Mouse (Mus musculus) layer of hippocampus, postnatal 10 days (tissue): ENCODE data around the gene Eng. TPM values are rescaled to one million over a fixed set of nuclear protein-coding genes. Genes with fewer than 3 reads are reported as not detected.

Experiments used
- DNase-seq, 2 experiments: peaks; one replicate each; pipeline ENCODE4 v3.0.0; 2021; ENCODE audit warnings: low spot score in 2 of 2
- total RNA-seq, 2 experiments: library from RNA; stranded (reverse); gene quantifications; 2 replicates each; pipeline ENCODE4 v1.2.3; 2021

Gene Eng
- total RNA-seq, 2 experiments from 2014 or later, result 25.9 to 28.2 TPM

DNA sequence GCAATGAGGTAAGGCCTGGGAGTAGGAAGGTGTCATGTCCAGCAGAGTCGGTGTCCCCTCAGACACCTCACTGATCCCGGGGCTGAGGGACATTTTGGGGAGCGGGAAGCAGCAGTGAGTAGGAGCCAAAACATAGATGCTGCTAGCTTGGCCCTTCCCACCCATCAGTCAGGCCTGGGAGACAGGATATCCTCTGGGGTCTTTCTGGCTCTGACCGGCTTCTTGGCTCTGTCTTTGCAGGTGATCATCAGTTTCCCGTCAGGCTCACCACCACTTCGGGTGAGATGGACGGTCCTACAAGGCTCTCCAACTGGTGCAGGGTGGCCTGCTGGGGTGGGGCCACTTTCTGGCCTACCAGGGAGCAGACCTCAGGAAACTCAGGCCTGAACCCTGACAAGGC, 31.3 kb downstream of the Eng start:
- no peak for DNase-seq

DNA sequence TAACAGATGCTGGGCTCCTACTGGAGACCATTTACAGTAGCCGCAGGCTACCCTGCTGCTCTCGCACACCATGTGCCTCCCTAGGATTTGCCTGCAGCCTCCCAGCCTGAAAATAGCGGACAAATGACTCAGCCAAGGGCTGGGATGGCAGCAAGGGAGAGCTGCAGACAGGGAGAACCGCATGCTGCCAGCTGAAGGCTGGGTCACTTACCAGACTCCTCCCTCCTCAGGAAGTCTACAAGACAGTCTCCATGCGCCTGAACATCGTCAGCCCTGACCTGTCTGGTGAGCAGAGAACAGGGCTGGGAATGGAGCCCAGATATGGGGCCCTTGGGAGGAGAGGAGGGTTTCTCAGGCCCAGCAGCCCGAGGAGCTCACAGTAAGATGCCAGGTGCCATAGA, 33.7 kb downstream of the Eng start:
- no peak for DNase-seq

DNA sequence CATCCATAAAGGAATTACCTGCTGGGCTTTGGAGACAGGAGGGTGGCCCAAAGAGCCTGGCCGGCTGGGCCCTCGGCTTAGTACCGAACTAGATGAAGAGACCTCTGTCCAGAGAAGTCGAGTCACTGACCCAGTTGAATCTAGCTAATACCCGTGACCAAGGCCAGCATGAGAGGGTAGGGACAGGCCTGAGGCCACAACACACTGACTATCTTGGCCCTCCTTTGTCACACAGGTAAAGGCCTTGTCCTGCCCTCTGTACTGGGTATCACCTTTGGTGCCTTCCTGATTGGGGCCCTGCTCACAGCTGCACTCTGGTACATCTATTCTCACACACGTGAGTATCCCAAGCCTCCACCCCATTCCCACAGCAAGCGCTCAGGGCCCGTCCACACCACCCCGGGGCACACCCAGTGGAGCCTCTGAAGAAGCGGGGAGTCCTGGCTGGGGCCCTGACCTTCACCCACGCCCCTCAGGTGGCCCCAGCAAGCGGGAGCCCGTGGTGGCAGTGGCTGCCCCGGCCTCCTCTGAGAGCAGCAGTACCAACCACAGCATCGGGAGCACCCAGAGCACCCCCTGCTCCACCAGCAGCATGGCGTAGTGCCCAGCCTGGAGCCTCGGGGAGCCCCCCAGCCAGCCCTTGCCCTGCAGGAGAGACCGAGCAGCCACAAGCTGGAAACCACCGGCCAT, 34.7 kb downstream of the Eng start:
- no peak for DNase-seq

DNA sequence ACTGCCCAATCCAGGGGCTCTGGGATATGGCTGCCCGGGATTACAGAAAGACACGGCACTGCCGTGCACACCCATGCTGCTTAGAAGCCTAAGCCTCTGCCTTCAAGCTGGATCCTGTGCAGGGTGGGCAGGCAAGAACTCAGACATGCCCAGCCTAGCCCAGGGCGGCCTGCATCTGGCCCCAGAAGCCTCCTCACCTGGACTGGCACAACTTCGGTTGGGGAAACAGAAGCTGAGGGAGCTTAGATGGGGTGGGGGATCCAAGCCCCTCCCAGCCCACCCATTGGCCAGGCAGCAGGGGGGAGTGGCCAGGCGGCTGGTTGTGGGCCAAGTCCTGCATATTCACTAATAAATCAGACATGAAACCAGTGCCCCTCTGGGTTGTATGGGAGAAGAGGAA, 35.4 kb downstream of the Eng start:
- no peak for DNase-seq

DNA sequence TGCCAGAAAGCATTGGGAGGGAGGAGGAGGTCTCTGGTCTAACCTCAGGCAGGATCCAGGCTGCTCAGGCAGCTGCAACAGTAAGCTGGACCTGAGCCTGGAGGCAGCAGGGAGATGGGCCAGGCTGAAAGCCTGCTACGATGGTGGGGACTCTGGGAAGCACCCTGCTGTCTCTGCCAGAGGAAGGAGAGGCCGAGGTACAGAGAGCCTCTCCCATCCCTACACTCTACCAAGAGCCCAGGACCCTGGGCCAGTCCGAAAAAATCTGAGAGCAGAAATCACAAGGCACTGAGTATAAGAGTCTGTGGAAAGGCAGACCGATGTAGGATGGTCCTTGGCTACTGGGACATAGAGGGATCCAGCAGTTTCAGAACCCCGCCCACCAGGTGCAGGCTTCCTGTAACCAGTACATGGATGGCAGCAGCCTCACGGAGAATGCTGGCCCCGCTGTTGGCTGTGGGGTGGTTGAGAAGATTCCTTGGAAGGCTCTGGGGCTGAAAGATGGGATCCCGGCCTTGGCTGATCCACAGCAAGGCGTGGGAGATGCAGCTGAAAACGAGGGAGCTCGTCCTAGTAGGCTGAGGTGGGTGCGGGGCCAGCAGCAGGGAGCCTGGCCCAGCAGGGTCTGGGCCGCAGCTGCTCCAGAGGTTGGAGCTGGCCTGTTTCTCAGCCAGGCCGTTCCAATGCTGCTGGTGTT, 36.5 kb downstream of the Eng start:
- DNase-seq, result no peak

DNA sequence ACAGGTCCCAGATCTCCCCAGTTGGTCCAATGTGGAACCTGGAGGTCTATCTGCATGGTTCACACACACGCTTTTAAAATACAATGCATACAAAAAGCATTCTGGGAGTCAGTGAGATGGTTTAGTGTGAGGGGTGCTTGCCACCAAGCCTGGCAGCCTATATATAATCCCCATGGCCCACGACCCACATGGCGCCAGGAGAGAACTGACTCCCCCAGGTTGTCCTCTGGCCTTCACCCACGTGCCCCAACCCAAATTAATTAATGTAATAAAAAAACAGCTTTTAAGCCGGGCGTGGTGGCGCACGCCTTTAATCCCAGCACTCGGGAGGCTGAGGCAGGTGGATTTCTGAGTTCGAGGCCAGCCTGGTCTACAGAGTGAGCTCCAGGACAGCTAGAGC, 37.3 kb downstream of the Eng start:
- no peak for DNase-seq

DNA sequence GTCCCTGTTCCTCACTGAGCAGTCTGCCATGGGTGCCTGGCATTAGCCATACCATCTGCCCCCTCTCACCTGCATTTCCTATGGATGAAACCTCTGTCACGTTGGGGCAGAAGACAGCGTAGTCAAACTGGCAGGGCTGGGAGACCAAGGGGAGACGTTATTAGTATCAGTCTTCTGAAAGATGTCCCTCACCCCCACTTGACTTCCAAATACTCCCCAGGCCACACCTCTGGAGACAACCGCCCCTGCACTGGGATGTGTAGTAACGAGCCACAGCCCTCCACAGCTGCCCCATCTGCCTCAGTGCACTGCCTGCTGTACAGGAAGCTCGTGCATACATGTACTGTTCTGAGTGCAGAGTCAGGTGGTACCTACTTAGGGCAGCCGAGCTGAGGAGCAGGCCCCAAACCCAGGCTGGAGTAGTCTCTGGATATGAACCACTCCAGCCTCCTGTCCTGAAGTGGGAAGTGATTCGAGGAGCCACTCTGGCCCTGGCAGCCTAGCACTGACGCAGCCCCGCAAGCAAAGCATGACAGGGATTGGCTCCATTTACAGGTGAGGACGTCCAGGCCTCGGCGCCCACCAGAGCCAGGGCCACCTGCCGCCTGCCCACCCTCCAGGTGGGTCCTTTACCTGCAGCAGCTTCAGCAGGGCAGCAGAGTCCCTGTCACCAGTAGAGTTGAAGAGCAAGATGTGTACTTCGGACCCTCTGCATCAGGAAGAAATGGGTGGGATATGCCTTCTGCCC, 38.5 kb downstream of the Eng start:
- no peak for DNase-seq

DNA sequence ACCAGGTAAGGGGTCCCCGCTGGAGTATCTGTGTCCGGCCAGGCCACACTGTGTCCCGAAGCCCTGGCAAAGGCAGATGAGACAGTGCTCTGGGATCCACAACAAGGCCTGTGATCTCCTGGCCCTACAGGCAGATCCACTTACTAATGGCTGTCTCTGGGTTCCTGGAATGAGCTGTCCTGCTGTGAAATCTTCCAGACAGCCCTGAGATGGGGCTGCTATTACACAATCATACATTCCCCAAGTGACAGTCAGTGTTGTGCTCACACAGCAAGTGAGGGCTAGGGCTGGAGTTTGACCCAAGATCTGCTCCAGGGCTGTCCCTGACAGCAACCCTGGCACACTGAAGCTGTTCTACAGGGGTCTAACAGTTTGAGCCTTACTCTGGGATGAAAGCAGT, 39.4 kb downstream of the Eng start:
- DNase-seq, result no peak

DNA sequence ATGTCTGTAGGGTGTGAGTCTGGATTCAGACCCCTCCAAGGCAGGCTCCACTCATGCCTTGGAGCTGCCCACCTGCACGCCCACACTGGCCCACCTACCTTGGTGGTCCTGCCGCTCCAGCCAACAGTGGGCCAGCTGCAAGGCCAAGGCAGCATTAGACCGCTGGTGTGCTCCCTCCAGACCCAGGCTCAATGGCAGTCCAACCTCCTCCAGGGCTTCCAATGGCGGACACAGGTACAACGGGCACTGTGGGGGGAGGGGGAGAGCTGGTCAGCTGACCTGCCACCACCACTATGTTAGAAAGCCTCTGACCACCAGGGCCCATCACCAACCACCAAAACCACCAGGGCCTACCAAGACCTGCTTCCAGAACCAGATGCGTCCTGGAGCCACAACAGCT, 40.2 kb downstream of the Eng start:
- no peak for DNase-seq

DNA sequence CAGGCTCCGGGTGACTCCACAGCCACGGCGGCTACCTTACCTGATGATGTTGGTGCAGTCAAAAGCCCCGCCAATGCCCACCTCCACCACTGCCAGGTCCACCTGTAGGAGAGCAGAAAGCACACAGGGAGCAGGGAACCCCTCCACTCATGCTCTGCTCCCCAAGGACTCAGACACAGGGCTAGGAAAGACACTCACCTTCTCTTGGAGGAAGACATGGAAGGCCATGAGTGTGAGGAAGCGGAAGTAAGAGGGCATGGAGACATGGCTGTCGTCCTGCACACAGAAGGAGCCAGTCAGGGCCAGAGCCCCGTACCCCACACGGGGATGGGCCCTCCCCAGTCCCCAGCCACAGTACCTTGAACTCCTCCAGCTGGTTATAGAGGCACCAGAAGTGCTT, 41.2 kb downstream of the Eng start:
- no peak for DNase-seq

DNA sequence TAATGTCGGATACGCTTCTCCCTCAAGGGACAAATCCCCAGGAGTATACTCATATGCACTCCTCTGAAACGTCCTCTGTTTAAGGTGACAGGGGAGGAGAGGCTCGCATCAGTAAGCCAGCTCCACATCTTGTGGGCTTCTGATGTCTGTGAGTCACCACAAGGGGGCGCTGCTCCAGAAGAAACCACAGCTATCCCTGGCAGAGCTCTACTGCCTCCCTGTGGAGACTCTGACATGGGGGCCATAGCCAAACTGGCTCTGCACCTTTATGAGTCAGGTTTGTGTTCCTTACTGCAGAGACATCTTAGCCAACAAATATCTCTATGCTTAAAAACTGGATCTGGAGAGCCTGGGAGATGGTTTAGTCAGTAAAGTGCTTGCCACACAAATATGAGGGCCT, 43.0 kb downstream of the Eng start:
- DNase-seq, result peak; percentile 92 to 94

DNA sequence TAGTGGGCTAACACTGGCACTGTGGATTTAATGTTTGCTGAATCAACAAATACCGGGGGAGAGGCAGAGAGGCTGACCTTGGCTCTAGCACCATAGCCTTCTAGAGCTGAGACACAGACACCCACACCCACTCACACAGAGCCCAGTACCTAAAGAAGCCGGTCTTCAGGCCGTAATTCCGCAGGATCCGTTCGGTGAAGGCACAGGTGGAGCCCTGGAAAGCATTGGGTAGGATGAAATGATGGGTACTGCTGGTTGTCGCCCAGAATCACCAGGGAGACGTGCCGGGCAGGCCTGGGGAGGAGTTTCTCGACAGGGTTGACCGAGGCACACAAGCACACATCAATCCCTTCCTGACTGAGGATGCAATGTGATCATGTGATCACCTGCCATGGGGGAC, 44.6 kb downstream of the Eng start:
- DNase-seq, result no peak

DNA sequence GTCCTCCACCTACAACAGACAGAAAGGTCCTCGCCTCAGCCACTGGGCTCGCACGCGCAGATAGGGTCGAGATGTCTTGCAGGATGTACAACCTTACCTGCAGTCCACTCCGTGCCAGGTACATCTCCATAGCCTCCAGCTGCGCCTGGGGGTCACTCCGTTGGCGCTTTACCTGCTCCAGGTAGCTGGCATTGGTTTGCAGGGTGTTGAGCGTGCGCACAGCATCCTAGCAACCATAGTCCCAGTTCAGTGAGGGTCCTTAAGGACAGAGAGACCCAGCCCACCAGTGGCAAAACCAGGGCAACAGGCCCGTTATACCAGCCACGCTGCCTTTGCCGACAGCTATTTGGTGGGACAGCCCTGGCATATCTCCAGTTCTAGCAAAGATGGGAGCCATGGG, 46.1 kb downstream of the Eng start:
- no peak for DNase-seq

DNA sequence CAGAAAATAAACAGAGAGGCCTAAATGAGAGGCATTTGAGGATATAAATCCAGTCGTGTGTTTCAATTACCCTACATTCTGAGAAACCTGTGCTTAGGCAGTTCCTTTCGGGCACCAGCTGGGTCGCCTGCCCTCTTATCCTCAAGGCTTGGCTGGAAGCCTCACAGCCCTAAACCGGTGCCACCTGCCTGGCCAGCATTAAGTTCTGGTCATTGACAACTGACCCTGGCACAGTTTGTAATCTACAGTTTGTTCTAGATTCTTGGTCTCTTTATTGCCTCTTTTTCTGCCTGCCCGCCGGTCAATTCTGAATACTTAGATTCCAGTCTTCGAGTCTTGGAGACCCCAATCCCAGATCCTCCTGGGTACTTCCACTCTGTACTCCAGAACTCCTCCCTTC, 46.9 kb downstream of the Eng start:
- DNase-seq, result no peak

DNA sequence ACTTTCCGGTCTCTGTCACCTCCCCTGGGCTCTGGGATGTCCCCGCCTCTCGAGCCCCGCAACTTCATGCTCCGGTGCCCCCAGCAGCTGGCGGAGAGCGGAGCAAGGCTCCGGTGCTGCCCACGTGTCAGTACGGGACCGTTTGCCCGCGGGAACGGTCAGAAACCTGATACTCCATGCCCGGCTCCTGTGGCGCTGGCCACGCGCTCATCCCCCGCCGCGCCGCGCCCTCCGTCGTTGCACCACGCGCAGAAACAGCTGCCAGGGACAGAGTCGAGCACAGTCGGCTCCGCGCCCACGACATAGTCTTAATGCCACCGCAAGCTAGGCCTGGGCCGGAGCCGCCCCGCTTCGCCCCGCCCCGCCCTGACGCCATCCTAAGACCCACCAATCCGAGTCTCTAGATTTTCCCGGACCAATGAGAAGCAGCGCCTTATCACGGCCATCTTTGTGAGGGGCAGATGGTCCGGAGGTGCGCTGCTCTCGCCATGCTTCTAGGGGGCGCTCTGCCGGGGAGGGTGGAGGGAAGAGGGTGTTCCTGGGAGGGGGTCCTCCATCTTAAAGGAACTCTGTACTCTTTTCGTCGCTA, 47.5 kb downstream of the Eng start:
- DNase-seq, result peak; percentile 97 to 98

DNA sequence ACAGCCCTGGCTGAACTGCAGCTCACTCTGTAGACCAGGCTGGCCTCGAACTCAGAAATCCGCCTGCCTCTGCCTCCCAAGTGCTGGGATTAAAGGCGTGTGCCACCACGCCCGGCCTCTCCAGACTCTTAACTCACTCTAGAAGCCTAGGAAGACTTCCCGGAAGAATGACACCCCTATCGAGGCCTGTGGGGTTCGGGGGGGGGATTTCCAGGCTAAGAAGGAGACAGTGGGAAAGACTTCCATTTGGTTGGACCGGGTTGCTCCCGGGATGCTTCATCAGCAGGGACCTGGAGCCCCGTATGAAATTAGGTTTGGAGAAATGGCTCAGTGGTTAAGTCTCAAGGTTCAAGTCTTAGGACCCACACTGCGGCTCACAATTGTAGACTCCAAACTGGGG, 48.3 kb downstream of the Eng start:
- DNase-seq, result no peak

DNA sequence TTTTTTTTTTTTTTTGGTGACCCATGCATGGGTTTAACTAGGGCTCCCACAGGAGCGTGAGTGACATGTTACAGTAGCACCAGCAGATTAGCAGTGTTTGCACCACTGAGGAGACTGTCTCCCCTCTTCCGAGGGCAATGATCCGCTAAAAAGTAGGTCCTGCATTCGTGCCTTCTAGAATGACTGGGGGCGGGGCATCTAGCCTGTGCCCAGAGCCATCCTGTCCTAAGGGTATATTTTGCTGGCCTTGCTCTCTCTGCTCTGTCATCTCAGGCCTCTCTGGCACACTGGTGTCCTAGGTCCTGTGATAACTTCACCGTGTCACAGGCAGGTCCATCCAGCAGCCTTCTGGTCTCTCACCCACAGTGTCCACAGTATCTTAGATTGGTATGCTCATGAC, 53.3 kb downstream of the Eng start:
- DNase-seq, result no peak

DNA sequence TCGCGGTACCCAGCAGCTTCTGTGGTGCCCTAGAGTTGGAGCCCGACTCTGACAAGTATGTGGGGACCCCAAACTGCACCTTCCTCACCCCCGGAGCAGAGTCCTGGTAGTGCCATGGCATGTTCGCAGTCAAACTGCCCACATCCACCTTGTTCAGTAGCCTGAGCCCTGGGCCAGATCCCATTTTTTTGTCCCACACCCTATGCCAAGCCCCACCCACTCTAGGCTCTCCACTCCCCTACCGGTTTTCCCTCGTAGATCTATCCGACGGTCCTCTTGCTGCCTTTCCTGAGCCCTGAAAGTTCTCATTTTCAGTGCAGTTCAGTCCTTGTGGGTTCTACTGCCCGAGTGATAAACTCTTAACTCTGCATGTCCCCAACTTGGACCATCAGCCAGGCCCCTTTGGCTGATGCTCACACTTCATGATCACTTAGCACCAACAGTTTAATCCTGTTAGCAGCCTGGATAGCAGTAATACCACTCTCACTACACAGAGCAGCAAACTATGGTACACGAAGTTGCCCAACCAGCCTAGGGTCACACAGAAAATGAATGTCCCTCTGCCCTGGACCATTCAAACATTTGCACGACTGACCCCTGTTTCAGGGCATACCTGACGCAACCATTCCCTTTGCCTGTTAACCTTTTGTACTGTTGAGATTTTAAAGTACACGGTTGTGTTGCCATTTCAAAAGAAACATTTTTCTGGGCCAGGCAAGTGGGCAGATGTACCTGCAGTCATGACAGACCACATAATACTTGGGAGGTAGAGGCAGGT, 54.8 kb downstream of the Eng start:
- no peak for DNase-seq

DNA sequence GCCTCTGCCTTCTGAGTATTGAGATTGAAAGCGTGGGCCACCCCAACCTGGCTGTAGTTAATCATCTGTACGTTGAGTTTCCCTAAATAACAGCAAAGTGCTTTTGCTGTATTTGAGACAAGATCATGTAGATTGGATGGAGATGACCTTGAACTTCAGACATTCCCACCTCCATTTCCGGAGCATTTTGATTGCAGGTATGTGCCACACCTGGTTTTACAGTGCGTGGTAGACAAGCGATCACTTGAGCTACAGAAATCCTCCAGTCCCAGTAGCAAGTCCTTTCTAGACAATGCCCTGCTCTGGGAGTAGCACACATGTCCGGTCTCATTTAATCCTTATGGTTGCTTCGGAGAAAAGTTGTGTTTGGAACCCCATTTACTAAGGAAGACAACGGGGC, 56.7 kb downstream of the Eng start:
- no peak for DNase-seq

DNA sequence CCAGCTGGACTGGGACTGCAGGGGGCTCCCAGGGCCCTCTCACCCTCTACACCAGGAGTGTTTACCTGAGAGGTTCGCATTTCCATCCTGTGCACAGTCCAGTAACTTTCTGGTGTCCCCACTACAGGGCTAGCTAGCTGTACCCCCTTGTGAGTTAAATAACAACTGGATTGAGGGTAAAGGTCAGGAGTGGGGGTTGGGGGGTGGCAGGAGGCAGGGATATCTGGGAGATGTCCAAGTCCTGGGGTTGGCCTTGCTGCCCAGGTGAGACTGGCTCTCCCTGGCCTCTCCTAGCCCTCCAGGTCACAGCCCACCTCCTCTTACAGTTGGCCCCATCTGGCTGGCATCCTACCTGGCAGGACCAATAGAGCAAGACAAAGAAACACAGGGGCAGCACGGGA, 57.6 kb downstream of the Eng start, which contains the start of gene Fpgs:
Gene Fpgs, minus strand, starts transcription at position 125 of the 401 bp plus-strand sequence.
- DNase-seq, result no peak

DNA sequence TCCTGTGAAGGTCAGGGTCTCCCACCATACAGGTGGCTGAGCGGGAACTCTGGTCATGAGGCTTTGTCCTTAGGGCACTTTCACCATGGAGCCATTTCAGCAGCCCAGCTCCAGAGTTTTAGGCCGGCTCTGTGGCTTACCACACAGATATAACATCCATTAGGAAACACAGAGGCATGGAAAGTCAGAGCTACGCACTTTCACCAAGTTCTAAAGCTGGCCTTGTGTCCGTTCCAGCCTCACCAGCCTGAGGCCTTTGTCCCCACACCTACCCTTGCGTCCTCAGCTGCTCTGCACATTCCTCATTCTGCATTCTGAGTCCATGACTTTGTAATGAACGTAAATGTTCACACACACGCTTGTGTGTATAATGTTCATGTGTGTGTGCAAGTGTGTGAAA, 58.6 kb downstream of the Eng start:
- DNase-seq, result no peak
